Mouse (Mus musculus): ENCODE results near the gene Agtr1b. TPM values are rescaled to one million over a fixed set of nuclear protein-coding genes. Genes with fewer than 3 reads are reported as not detected.

Agtr1b gene
- not detected for total RNA-seq (2023)

DNA sequence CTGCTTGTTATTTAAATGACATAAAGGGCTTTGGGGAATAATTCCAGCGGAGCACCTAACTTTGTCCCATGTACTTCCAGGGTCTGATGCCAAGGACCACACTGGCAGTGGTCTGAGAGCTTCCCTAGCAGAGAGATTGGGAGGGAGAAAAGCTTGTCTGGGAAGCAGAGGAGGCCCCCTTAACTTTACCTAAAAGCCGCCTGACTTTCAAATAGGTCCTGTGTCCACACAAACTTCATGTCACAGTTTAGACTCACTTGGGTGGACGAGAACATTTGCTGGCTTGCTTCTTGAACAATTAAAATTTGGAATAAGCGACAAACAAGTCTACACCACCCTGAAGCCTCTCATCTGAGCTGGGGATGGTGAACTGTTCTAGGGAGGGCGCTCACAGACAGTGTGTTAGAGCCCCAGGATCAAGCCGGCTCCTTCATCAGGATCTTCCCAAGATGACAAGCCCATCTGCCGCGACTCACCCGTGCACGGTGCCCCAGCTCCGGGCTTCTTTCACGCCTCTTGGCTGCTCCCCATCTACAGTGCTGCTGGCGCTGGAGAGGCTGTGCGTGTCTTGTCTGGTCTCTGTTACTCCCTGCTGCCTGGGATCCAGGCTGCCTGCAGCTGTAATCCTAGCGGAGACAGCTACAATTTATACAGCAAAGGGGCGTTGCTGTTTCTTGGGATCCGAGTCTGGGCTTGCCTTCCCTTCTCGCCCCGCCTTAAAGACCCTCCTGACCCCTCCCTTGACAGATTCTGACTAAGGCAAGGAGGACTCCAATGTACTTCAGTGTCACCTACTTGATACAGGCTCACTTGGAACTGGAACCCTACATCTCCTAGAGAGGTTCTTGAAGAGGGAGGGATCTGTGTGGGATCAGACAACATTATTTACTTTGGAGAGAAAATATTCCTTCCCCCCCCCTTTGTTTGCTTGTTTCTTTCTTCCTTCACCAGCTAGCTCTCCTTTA lies at the start of gene Agtr1b:
Gene Agtr1b, minus strand, starts transcription at position 620 of the 965 bp plus-strand sequence.

DNA sequence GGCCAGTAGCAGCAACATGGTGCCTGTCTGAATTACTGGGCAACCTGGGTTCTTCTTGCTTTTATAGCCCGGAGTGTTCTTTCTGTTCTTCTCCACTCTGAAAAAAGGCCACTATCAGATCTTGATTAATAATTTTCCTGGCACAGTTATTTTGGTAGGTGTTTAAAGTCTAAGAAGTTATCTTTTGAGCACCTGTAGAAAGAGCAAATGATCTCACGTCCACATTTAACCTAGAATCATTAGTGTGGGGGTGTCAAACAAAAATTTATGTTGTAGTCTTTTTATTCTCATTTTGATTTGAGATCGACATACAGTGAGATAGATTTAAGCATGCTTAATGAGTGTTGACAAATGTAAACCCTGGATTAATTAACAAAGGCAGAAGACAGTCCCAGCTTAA lies 91.3 kb downstream of the Agtr1b start, which contains the start of gene Cpb1:
Gene Cpb1, minus strand, starts transcription at position 101 of the 400 bp plus-strand sequence.

Other genes starting within 250 kb of the Agtr1b start
- 100 to 1,000 TPM; 133 to 152 TPM for gene Gyg, start 211.9 kb downstream of the Agtr1b start, total RNA-seq (2023)
- gene Cpa3, start 125.0 kb downstream of the Agtr1b start, total RNA-seq (2023) = 1 to 10 TPM; 8.4 to 9.2 TPM
- gene Cpb1, start 91.4 kb downstream of the Agtr1b start, total RNA-seq (2023) = not detected

Measured in neutrophil, adult 83 days (primary cell).